Mouse (Mus musculus): ENCODE results near the gene Ndufs3. TPM values are rescaled to one million over a fixed set of nuclear protein-coding genes. Genes with fewer than 3 reads are reported as not detected.

Ndufs3 gene
- polyA plus RNA-seq (2014; fragmentation: Nextera tagmentation; extraction: Ambion mirVana) = 230 and 240 TPM in 2 replicates

GRCm38 (mm10) chr2:90904076-90904855 lies at the start of gene Ndufs3, which contains the start of gene Kbtbd4:
TSS of gene Ndufs3 (minus strand) at chr2:90904827.
TSS of gene Kbtbd4 (plus strand) at chr2:90904740.
- Histone ChIP-seq H3K4me2 (ENCODE audit: low read length) (peak within 1 kb of the TSS; percentile 73), H3K4me3 (ENCODE audit: low read depth, low read length) (peak within 1 kb of the TSS; percentile 93), H3K27ac (ENCODE audit: low read depth, low read length) (peak within 1 kb of the TSS; percentile 92), H3K9me3 (replicated peaks; ENCODE audit: control insufficient read depth, low read length) (no peaks in the 10 kb centered on the region), H3K36me3 (ENCODE audit: control insufficient read depth, insufficient read depth, low read length) (peaks cover 50% of the 10 kb centered on the region), H3K27me3 (replicated peaks; ENCODE audit: control insufficient read depth, insufficient read depth, low read length) (no peaks in the 10 kb centered on the region), H3K4me1 (ENCODE audit: control insufficient read depth, insufficient read depth, low read length) (peaks cover 15% of the 10 kb centered on the region), H3K9ac (ENCODE audit: low read length) (peak within 1 kb of the TSS; percentile 97)
- ATAC-seq (peak; percentile 95), DNase-seq (ENCODE audit: low spot score) (peak; percentile 95)
- under 1% methylated on average over 43 of the region's 43 CpGs for WGBS

- WGBS = 39% methylated on average over 3 of the region's 3 CpGs
- DNase-seq (ENCODE audit: low spot score) = no peak
Measured at GRCm38 (mm10) chr2:90953461-90953860, 48.8 kb upstream of the Ndufs3 start.

GRCm38 (mm10) chr2:90950582-90951194 lies 46.1 kb upstream of the Ndufs3 start:
- Histone ChIP-seq H3K4me1 (ENCODE audit: control insufficient read depth, insufficient read depth, low read length) (peaks cover 3% of the 10 kb centered on the region; the same call in 1 of the 2 replicates), H3K9ac (ENCODE audit: low read length) (no peak overlapping the region), H3K4me2 (ENCODE audit: low read length) (no peak overlapping the region), H3K9me3 (replicated peaks; ENCODE audit: control insufficient read depth, low read length) (no peaks in the 10 kb centered on the region), H3K4me3 (ENCODE audit: low read depth, low read length) (no peak overlapping the region), H3K27me3 (replicated peaks; ENCODE audit: control insufficient read depth, insufficient read depth, low read length) (no peaks in the 10 kb centered on the region), H3K27ac (ENCODE audit: low read depth, low read length) (no peak overlapping the region; the same call in 1 of the 2 replicates), H3K36me3 (ENCODE audit: control insufficient read depth, insufficient read depth, low read length) (no peaks in the 10 kb centered on the region)
- DNase-seq (ENCODE audit: low spot score) (no peak), ATAC-seq (0 out of 2 replicates have a peak, but pooled peaks have one; percentile 18)

More at GRCm38 (mm10) chr2:90953461-90953860, 48.8 kb upstream of the Ndufs3 start:
- H3K36me3 ChIP-seq (ENCODE audit: control insufficient read depth, insufficient read depth, low read length) = no peaks in the 10 kb centered on the region
- no peak overlapping the region for H3K9ac ChIP-seq (ENCODE audit: low read length)
- no peaks in the 10 kb centered on the region for H3K27me3 ChIP-seq (replicated peaks; ENCODE audit: control insufficient read depth, insufficient read depth, low read length)
- H3K27ac ChIP-seq (ENCODE audit: low read depth, low read length) = no peak overlapping the region
- no peaks in the 10 kb centered on the region for H3K9me3 ChIP-seq (replicated peaks; ENCODE audit: control insufficient read depth, low read length)
- no peak overlapping the region for H3K4me2 ChIP-seq (ENCODE audit: low read length)
- H3K4me3 ChIP-seq (ENCODE audit: low read depth, low read length) = no peak overlapping the region
- ATAC-seq = no peak
- H3K4me1 ChIP-seq (ENCODE audit: control insufficient read depth, insufficient read depth, low read length) = peaks cover 8% of the 10 kb centered on the region; the same call in 1 of the 2 replicates

DNA sequence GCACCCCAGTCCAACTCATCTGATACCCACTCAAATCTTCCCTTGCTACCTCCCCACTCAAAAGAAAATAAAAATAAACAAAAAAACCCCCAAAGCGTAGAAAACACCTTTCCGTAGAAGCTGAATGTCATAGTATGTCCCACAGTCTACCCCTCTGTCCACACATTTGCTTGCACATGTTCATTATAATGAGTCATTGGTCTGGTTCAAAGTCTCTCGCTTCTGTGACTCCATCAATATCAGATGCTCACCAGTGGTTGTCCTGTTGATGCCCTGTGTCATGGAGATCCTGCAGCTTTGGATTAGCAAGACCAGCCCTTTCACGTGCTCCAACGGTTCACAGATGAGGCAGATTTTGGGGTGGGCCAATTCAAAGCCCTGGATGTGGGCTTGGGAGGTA lies 45.5 kb upstream of the Ndufs3 start:
- Histone ChIP-seq H3K4me2 (ENCODE audit: low read length) (no peak overlapping the region), H3K4me1 (ENCODE audit: control insufficient read depth, insufficient read depth, low read length) (no peaks in the 10 kb centered on the region), H3K27ac (ENCODE audit: low read depth, low read length) (no peak overlapping the region), H3K4me3 (ENCODE audit: low read depth, low read length) (no peak overlapping the region), H3K36me3 (ENCODE audit: control insufficient read depth, insufficient read depth, low read length) (no peaks in the 10 kb centered on the region), H3K27me3 (replicated peaks; ENCODE audit: control insufficient read depth, insufficient read depth, low read length) (no peaks in the 10 kb centered on the region), H3K9me3 (replicated peaks; ENCODE audit: control insufficient read depth, low read length) (no peaks in the 10 kb centered on the region), H3K9ac (ENCODE audit: low read length) (no peak overlapping the region)
- 82% methylated on average over 5 of the region's 5 CpGs for WGBS
- DNase-seq (ENCODE audit: low spot score) (no peak), ATAC-seq (no peak)

DNA sequence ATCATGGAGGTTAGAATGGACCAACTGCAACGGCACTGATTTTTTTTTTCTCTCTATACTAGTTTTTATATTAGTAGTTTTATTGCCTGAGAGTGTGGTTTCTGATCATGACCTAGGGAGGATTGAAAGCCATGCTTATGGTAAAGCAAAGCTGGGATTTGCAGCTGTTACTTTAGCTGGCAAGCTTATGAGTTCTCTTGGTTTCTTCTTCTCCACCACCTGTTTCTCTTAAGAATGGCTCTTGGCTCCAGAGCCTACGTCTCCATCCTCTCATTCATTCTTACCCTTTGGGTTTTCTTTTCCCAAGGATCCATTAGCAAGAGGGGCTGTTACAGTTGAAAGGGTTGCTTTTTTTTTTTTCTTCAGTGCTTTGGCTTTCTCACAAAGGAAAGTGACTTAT lies 37.1 kb upstream of the Ndufs3 start:
- H3K27me3 ChIP-seq (replicated peaks; ENCODE audit: control insufficient read depth, insufficient read depth, low read length) = no peaks in the 10 kb centered on the region
- peak overlapping the region; percentile 78 for H3K4me2 ChIP-seq (ENCODE audit: low read length)
- peak overlapping the region; percentile 5; the same call in 1 of the 2 replicates for H3K9ac ChIP-seq (ENCODE audit: low read length)
- ATAC-seq (no peak), DNase-seq (ENCODE audit: low spot score) (no peak)
- WGBS = 44% methylated on average over 2 of the region's 2 CpGs
- H3K36me3 ChIP-seq (ENCODE audit: control insufficient read depth, insufficient read depth, low read length) = 0 out of 2 replicates have a peak, but pooled peaks cover 2% of the 10 kb centered on the region
- no peaks in the 10 kb centered on the region for H3K9me3 ChIP-seq (replicated peaks; ENCODE audit: control insufficient read depth, low read length)
- H3K27ac ChIP-seq (ENCODE audit: low read depth, low read length) = no peak overlapping the region
- H3K4me3 ChIP-seq (ENCODE audit: low read depth, low read length) = peak overlapping the region; percentile 99
- peaks cover 17% of the 10 kb centered on the region for H3K4me1 ChIP-seq (ENCODE audit: control insufficient read depth, insufficient read depth, low read length)

DNA sequence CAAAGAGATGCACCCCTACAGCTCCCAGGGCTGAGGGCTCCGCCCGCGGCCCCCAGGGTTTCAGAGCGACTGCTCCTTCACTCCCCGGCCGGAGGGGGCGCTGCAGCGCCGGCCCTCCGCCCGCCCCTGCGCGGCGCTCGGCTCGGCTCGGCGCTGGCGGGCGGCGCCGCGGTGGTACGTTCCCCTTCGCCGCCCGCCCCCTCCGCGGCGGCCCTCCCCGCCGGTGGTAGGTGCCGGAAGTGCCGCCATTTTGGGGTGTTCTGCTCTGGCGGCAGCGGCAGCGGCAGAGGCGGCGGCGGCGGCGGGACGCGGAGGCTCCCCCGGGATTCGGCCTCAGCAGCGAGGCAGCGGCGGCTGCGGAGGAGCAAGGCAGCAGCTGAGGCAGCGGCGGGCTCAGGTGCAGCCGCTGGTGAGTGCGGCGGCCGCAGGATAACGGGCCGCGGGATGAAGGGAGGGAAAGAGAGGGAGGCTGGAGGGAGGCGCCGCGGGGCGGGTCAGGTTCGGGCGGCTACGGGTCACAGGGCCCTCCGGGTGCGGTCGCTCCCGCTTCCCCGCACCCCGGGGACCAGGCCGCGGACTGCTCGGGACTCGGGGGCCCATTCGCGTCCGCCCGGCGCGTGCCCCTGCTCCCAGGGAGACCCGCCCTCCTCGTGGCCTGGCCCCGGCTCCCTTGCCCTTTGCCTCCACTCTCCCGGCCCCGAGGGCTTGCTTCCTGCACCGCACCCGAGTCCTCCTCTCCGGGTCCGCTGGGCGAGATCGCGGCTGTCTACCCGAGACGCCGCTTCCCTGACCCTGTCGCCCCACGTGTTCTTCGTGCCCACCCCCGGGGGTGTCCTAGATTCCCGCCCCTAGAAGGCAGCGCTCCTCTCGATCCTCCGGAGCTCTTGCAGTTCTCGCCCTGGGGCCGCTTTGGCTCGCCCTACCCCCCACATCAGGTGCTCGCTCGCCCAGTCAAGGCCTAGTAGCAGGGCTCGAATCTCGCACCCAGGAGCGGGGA lies 35.9 kb upstream of the Ndufs3 start, which contains the start of gene Celf1:
TSS of gene Celf1 (plus strand) at position 150 of the 997 bp plus-strand sequence.
- Histone ChIP-seq H3K4me1 (ENCODE audit: control insufficient read depth, insufficient read depth, low read length) (peaks cover 17% of the 10 kb centered on the region), H3K4me3 (ENCODE audit: low read depth, low read length) (peak within 1 kb of the TSS; percentile 99), H3K27ac (ENCODE audit: low read depth, low read length) (peak within 1 kb of the TSS; percentile 92), H3K27me3 (replicated peaks; ENCODE audit: control insufficient read depth, insufficient read depth, low read length) (no peaks in the 10 kb centered on the region), H3K4me2 (ENCODE audit: low read length) (peak within 1 kb of the TSS; percentile 78), H3K9ac (ENCODE audit: low read length) (peak within 1 kb of the TSS; percentile 91), H3K9me3 (replicated peaks; ENCODE audit: control insufficient read depth, low read length) (no peaks in the 10 kb centered on the region), H3K36me3 (ENCODE audit: control insufficient read depth, insufficient read depth, low read length) (0 out of 2 replicates have a peak, but pooled peaks cover 2% of the 10 kb centered on the region)
- DNase-seq (ENCODE audit: low spot score) (peak; percentile 94), ATAC-seq (peak; percentile 98)
- WGBS = under 1% methylated on average over 85 of the region's 113 CpGs

GRCm38 (mm10) chr2:90939750-90940149 lies 35.1 kb upstream of the Ndufs3 start:
- DNase-seq (ENCODE audit: low spot score) = no peak
- peak; percentile 46 for ATAC-seq

DNA sequence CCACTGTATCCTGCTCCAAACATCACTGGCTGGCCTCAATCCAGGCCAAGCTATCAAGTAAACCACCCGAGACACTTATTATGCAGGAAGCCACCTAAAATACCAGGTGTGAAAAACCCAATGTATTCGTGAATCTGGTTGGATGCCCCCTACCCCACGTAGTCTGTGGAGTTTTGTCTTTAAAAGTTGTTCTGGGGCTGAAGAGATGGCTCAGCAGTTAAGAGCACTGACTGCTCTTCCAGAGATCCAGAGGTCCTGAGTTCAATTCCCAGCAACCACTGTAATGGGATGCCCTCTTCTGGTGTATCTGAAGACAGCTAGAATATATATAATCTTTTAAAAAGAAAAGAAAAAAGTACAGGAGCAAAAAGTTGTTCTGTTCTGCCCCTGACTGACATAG lies 33.7 kb upstream of the Ndufs3 start:
- Histone ChIP-seq H3K27ac (ENCODE audit: low read depth, low read length) (no peak overlapping the region), H3K9me3 (replicated peaks; ENCODE audit: control insufficient read depth, low read length) (no peaks in the 10 kb centered on the region), H3K4me1 (ENCODE audit: control insufficient read depth, insufficient read depth, low read length) (peaks cover 15% of the 10 kb centered on the region), H3K4me2 (ENCODE audit: low read length) (no peak overlapping the region), H3K4me3 (ENCODE audit: low read depth, low read length) (no peak overlapping the region), H3K36me3 (ENCODE audit: control insufficient read depth, insufficient read depth, low read length) (no peaks in the 10 kb centered on the region), H3K9ac (ENCODE audit: low read length) (no peak overlapping the region), H3K27me3 (replicated peaks; ENCODE audit: control insufficient read depth, insufficient read depth, low read length) (no peaks in the 10 kb centered on the region)
- 78% methylated on average over 3 of the region's 3 CpGs for WGBS
- no peak for DNase-seq (ENCODE audit: low spot score)
- no peak for ATAC-seq

More at GRCm38 (mm10) chr2:90939750-90940149, 35.1 kb upstream of the Ndufs3 start:
- no peaks in the 10 kb centered on the region for H3K9me3 ChIP-seq (replicated peaks; ENCODE audit: control insufficient read depth, low read length)
- peaks cover 17% of the 10 kb centered on the region for H3K4me1 ChIP-seq (ENCODE audit: control insufficient read depth, insufficient read depth, low read length)
- WGBS = 50% methylated on average over 8 of the region's 8 CpGs
- peak overlapping the region; percentile 91 for H3K9ac ChIP-seq (ENCODE audit: low read length)
- H3K4me3 ChIP-seq (ENCODE audit: low read depth, low read length) = peak overlapping the region; percentile 99
- no peaks in the 10 kb centered on the region for H3K27me3 ChIP-seq (replicated peaks; ENCODE audit: control insufficient read depth, insufficient read depth, low read length)
- 0 out of 2 replicates have a peak, but pooled peaks cover 2% of the 10 kb centered on the region for H3K36me3 ChIP-seq (ENCODE audit: control insufficient read depth, insufficient read depth, low read length)
- peak overlapping the region; percentile 92 for H3K27ac ChIP-seq (ENCODE audit: low read depth, low read length)
- H3K4me2 ChIP-seq (ENCODE audit: low read length) = peak overlapping the region; percentile 78

Measured in forebrain, embryonic 14.5 days (tissue).